Mouse (Mus musculus) left cerebral cortex, postnatal 36 days (tissue): ENCODE measurements around the gene Arnt2. TPM values are rescaled to one million over a fixed set of nuclear protein-coding genes. Genes with fewer than 3 reads are reported as not detected.

ENCODE experiments used
- DNase-seq, 2 experiments: peaks; one replicate each; pipeline ENCODE4 v3.0.0; 2021 to 2022; ENCODE audit warnings: low spot score in 2 of 2, mixed read lengths in 1 of 2
- intact Hi-C: fragments of 180-260 bp; cut with DNase I; formaldehyde crosslinking; loops from one replicate; pipeline ENCODE4 v1.15.1; 2025
- total RNA-seq, 2 experiments: library from RNA; stranded (reverse); gene quantifications; 2 replicates each; pipeline ENCODE4 v1.2.3; 2021

Arnt2 gene
- total RNA-seq, 2 experiments from 2014 or later, result 224 to 265 TPM

- intact Hi-C loops, result no loop called here
- DNase-seq, result no peak
Measured at GRCm38 (mm10) chr7:84201151-84202068, 208.6 kb downstream of the Arnt2 start.

GRCm38 (mm10) chr7:84197208-84197860, 212.6 kb downstream of the Arnt2 start:
- no peak for DNase-seq
- intact Hi-C loops, result no loop called here

Other genes starting within 250 kb of the Arnt2 start
- gene Gm2115, start 118.8 kb upstream of the Arnt2 start, total RNA-seq, result 1 to 10 TPM; 4.6 to 4.8 TPM
- 10 to 100 TPM; 15.1 to 20.1 TPM for gene Fah, start 196.5 kb upstream of the Arnt2 start, total RNA-seq